Mouse (Mus musculus) limb, embryonic 10.5 days (tissue): ENCODE data around the gene Vmn2r19. TPM values are rescaled to one million over a fixed set of nuclear protein-coding genes. Genes with fewer than 3 reads are reported as not detected.

Experiments used
- DNase-seq: peaks from one replicate; pipeline ENCODE4 v3.0.0-alpha.2; 2017; ENCODE audit warnings: low spot score
- H3K27ac ChIP-seq: fragments of 300-500 bp; sonication (generic); 2 replicates; pipeline ENCODE4 v1.5.1; 2016; ENCODE audit warnings: mild to moderate bottlenecking
- H3K27me3 ChIP-seq: fragments of 300-500 bp; sonication (generic); 2 replicates; pipeline ENCODE4 v1.6.1; 2016; ENCODE audit warnings: low read depth, mild to moderate bottlenecking; ENCODE audit not compliant: poor library complexity, severe bottlenecking
- H3K36me3 ChIP-seq: fragments of 300-500 bp; sonication (generic); 2 replicates; pipeline ENCODE4 v1.6.1; 2016; ENCODE audit warnings: mild to moderate bottlenecking, moderate library complexity
- H3K4me1 ChIP-seq: fragments of 300-500 bp; sonication (generic); 2 replicates; pipeline ENCODE4 v1.6.1; 2016
- H3K4me3 ChIP-seq: fragments of 300-500 bp; sonication (generic); 2 replicates; pipeline ENCODE4 v1.5.1; 2016; ENCODE audit warnings: mild to moderate bottlenecking, moderate library complexity
- H3K9me3 ChIP-seq: fragments of 300-500 bp; sonication (generic); replicated peaks from 2 replicates; pipeline ENCODE4 v1.6.1; 2016; ENCODE audit warnings: mild to moderate bottlenecking
- WGBS: fragments of 180-500 bp; shearing (Covaris S2); methylation state at CpG from one replicate; pipeline ENCODE4 v1.1.7; 2016; 5-methylcytosine and 5-hydroxymethylcytosine counted together
- polyA plus RNA-seq: library from polyadenylated mRNA; unstranded; fragments of >200 nt; fragmentation: Nextera tagmentation; extraction: Ambion mirVana; gene quantifications from 2 replicates; pipeline ENCODE4 v1.2.1, GENCODE M21; 2016

Vmn2r19 gene
- not detected in 2 replicates for polyA plus RNA-seq

DNA sequence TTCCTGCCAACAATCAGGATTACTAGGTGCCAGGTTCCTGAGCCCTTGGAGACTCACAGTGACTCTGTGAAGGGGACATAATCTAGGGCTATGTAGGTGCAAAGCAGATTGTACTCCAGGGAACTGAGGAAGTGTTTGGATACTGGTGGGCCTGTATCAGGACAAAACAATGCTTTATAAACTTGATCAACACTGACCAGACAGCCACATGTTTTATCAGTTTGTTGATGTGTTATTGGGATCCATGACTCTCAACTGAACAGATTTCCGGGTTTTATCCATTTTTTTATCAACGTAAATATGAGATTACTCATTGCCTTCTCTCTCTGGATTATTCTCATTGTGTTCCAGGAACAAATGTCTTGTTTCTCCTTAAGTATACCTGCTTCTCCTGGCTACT lies at the start of gene Vmn2r19:
Gene Vmn2r19, plus strand, starts transcription at position 301 of the 400 bp plus-strand sequence.
- WGBS = 89% methylated on average over 2 of the region's 2 CpGs
- Histone ChIP-seq H3K9me3 (no peaks in the 10 kb centered on the region), H3K4me3 (no peak within 1 kb of the TSS), H3K27ac (no peak within 1 kb of the TSS), H3K4me1 (no peaks in the 10 kb centered on the region), H3K27me3 (no peaks in the 10 kb centered on the region), H3K36me3 (no peaks in the 10 kb centered on the region)
- no peak for DNase-seq

- H3K4me3 ChIP-seq = no peak overlapping the region
- no peak for DNase-seq
- WGBS = 86% methylated on average over 3 of the region's 3 CpGs
Observed at GRCm38 (mm10) chr6:123258946-123259345, 49.2 kb upstream of the Vmn2r19 start.

GRCm38 (mm10) chr6:123259889-123260603 lies 48.1 kb upstream of the Vmn2r19 start:
- Histone ChIP-seq H3K4me1 (no peaks in the 10 kb centered on the region), H3K36me3 (no peaks in the 10 kb centered on the region), H3K4me3 (no peak overlapping the region), H3K27ac (no peak overlapping the region), H3K27me3 (no peaks in the 10 kb centered on the region), H3K9me3 (no peaks in the 10 kb centered on the region)
- DNase-seq = no peak
- 83% methylated on average over 4 of the region's 4 CpGs for WGBS

More at GRCm38 (mm10) chr6:123258946-123259345, 49.2 kb upstream of the Vmn2r19 start:
- no peaks in the 10 kb centered on the region for H3K27me3 ChIP-seq
- no peak overlapping the region for H3K27ac ChIP-seq
- no peaks in the 10 kb centered on the region for H3K4me1 ChIP-seq
- H3K36me3 ChIP-seq = no peaks in the 10 kb centered on the region
- H3K9me3 ChIP-seq = no peaks in the 10 kb centered on the region

- H3K4me3 ChIP-seq = no peak overlapping the region
- DNase-seq = no peak
- H3K4me1 ChIP-seq = no peaks in the 10 kb centered on the region
- 92% methylated on average over 1 of the region's 1 CpGs for WGBS
- no peaks in the 10 kb centered on the region for H3K9me3 ChIP-seq
- H3K36me3 ChIP-seq = no peaks in the 10 kb centered on the region
- H3K27ac ChIP-seq = no peak overlapping the region
- H3K27me3 ChIP-seq = no peaks in the 10 kb centered on the region
Observed at GRCm38 (mm10) chr6:123260868-123261267, 47.3 kb upstream of the Vmn2r19 start.

DNA sequence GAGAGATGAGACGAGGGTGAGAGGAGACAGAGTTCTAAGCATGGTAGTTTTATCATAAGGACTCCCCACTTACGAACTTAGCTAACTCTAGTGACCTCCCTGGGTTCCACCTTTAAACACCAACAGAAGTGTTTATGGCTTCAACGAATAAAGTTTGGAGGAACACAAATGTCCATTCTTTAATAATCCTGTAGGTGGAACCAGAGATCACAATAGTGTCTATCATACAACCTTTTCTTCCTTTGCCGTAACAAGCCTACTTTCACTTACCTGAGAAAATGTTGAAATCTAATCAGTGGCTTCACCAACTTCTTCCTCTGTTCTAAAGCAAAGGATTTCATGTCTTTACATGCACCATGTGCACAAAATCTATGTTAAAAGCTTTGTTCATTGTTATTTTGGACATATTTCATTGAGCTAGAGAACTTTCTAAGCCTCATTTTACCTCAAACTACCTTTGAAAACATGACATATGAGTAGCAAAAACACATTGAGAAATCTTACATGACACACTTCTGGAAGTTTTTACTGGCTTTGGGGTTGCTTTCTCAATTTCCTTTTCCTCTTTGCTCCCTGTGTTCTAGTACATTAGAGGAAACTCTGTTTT lies 46.5 kb upstream of the Vmn2r19 start, which contains the start of gene Clec4d:
Gene Clec4d, plus strand, starts transcription at position 557 of the 607 bp plus-strand sequence.
- no peak within 1 kb of the TSS for H3K27ac ChIP-seq
- WGBS = 75% methylated on average over 4 of the region's 4 CpGs
- H3K9me3 ChIP-seq = no peaks in the 10 kb centered on the region
- no peaks in the 10 kb centered on the region for H3K4me1 ChIP-seq
- no peak within 1 kb of the TSS for H3K4me3 ChIP-seq
- H3K36me3 ChIP-seq = no peaks in the 10 kb centered on the region
- H3K27me3 ChIP-seq = no peaks in the 10 kb centered on the region
- DNase-seq = no peak

DNA sequence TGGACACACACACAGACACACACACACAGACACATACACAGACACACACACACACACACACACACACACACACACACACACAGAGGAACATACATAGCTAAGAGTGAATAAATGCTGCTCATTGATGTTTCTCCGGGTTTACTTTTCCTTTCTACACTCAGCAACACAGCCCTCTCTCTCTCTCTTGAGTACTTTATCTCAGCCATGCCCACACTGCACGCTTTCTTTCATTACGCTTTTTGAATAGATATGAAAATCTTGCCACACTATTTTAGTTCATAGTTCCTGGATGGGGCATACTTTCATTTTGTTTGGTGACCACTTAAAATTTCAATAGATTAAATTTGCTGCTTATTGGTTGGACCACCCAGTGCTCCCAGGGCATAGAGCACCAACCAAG lies 43.9 kb upstream of the Vmn2r19 start:
- no peak overlapping the region for H3K4me3 ChIP-seq
- no peaks in the 10 kb centered on the region for H3K9me3 ChIP-seq
- no peak for DNase-seq
- no peaks in the 10 kb centered on the region for H3K27me3 ChIP-seq
- H3K4me1 ChIP-seq = no peaks in the 10 kb centered on the region
- no peak overlapping the region for H3K27ac ChIP-seq
- WGBS = 93% methylated on average over 3 of the region's 3 CpGs
- H3K36me3 ChIP-seq = no peaks in the 10 kb centered on the region

GRCm38 (mm10) chr6:123265809-123266208 lies 42.3 kb upstream of the Vmn2r19 start:
- Histone ChIP-seq H3K4me3 (no peak overlapping the region), H3K27ac (no peak overlapping the region), H3K36me3 (no peaks in the 10 kb centered on the region), H3K9me3 (no peaks in the 10 kb centered on the region), H3K4me1 (no peaks in the 10 kb centered on the region), H3K27me3 (no peaks in the 10 kb centered on the region)
- no peak for DNase-seq
- WGBS = 92% methylated on average over 4 of the region's 4 CpGs

DNA sequence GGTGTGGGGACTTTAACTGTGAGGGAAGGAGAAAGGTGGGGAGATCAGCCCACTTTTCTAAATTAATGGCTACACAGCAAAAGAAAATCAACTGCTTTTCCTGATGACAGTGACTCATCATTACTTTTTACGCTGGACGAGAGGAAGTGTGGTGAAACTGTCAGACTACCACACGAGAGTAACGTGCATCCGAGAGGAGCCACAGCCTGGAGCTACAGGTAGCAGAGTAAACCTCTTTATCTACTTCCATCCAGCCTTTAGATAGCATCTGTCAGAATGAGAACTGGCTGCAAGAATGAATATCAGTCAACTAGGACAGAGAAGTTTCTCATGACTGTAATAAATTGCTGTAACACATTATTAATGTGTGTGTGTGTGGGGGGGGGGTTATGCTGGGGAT lies 41.2 kb upstream of the Vmn2r19 start:
- no peak for DNase-seq
- Histone ChIP-seq H3K27me3 (no peaks in the 10 kb centered on the region), H3K9me3 (no peaks in the 10 kb centered on the region), H3K4me3 (no peak overlapping the region), H3K4me1 (no peaks in the 10 kb centered on the region), H3K36me3 (no peaks in the 10 kb centered on the region), H3K27ac (no peak overlapping the region)
- WGBS = 81% methylated on average over 5 of the region's 5 CpGs

DNA sequence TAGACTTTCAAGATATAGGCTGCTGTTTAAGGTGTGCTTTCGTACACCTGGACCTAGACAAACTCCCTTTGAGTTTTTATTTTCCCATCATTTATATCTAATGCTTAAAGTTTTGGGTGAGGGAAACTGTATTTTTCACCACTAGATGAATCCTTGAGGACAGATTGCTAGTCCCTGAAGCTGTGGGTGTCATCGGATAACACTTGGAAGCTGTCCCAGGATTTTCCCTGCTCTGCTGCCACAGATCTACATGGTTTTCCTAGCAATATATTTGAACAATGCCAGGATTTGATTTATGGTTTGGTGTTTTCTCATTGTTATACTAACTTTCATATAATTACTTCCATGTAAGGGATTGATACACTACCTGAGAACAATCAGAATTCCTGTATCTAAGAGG lies 28.7 kb upstream of the Vmn2r19 start:
- Histone ChIP-seq H3K4me1 (no peaks in the 10 kb centered on the region), H3K36me3 (no peaks in the 10 kb centered on the region), H3K4me3 (no peak overlapping the region), H3K27ac (no peak overlapping the region), H3K27me3 (no peaks in the 10 kb centered on the region), H3K9me3 (no peaks in the 10 kb centered on the region)
- no peak for DNase-seq
- 93% methylated on average over 2 of the region's 2 CpGs for WGBS

DNA sequence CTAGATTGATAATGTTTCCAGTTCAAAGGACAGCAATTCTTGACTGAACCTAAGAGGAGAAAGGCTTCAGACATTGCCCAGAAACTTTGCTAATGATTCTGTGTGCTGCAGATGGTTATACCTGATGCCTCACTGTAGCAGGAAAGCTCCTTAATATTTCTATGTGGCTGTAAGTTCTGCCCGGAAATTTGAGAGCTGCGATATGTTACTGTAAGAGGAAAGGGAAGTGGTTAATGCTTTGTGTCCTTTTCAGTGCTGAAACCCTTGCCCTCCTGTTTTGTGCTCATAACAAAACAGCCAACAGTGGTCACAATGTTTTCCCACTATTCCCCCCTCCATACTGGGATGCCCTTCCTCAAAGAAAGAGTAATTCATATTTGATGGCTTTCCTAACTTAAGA lies 21.8 kb upstream of the Vmn2r19 start:
- Histone ChIP-seq H3K27ac (no peak overlapping the region), H3K36me3 (no peaks in the 10 kb centered on the region), H3K27me3 (no peaks in the 10 kb centered on the region), H3K4me3 (no peak overlapping the region), H3K4me1 (no peaks in the 10 kb centered on the region), H3K9me3 (no peaks in the 10 kb centered on the region)
- DNase-seq = no peak
- 95% methylated on average over 2 of the region's 2 CpGs for WGBS

DNA sequence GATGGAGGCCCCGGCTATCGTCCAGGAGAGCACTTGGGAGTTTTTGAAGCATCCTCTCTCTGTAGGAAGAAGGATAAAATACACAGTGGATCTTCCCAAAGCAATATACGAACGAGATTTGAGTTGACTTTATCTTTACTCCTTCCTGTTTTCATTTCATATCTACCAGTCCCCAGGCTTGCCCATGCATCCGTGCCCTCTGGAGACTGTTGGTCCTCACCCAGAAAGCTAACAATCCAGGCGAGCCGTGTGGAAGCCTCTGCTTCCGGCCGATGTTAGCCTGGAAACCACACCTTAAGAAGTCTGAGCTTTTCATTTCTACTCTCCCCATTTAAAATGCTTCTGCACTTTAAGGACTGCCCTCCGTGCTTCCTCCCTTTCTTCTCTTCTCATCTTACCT lies 19.2 kb upstream of the Vmn2r19 start:
- WGBS = 87% methylated on average over 10 of the region's 10 CpGs
- Histone ChIP-seq H3K36me3 (no peaks in the 10 kb centered on the region), H3K4me1 (no peaks in the 10 kb centered on the region)

GRCm38 (mm10) chr6:123289753-123290152 lies 18.4 kb upstream of the Vmn2r19 start, which contains the start of gene Clec4e:
TSS of gene Clec4e (minus strand) at chr6:123289870.
- DNase-seq = no peak
- 79% methylated on average over 4 of the region's 4 CpGs for WGBS

More for the DNA sequence above, 19.2 kb upstream of the Vmn2r19 start:
- no peak overlapping the region for H3K4me3 ChIP-seq
- H3K27ac ChIP-seq = no peak overlapping the region
- no peak for DNase-seq
- no peaks in the 10 kb centered on the region for H3K27me3 ChIP-seq
- H3K9me3 ChIP-seq = no peaks in the 10 kb centered on the region

DNA sequence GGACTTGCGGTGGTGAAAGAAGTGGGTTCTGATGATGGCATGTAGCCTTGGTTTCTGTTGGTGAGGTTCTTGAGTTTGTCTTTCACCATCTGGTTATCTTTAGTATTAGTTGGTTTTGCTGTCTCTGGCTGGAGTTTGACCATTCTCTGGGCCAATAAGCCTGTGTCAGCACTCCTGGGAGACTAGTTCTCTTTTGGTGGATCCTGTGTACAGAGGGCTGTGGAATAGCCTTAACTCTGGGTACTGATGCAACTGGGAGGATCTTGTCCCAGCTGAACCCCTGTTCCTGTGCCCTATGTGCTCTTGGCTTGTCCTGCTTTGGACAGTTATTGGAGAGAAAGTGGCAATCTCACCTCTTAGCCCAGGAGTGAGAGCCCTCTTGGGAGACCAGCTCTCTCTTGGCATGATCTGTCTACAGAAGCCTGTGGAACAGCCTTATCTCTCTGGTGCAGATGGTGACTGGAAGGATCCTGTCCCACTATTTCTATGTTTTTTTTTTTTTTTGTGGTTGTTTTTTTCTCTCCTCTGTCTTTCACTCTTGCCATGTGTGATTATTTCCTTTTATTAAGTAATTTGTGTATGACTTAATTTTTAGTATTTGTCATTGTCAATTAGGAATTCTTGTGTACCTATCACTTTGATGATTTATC lies 15.3 kb upstream of the Vmn2r19 start:
- H3K4me3 ChIP-seq = no peak overlapping the region
- DNase-seq = no peak
- H3K4me1 ChIP-seq = no peaks in the 10 kb centered on the region
- H3K27me3 ChIP-seq = no peaks in the 10 kb centered on the region
- no peaks in the 10 kb centered on the region for H3K9me3 ChIP-seq
- 98% methylated on average over 1 of the region's 1 CpGs for WGBS
- H3K27ac ChIP-seq = no peak overlapping the region
- no peaks in the 10 kb centered on the region for H3K36me3 ChIP-seq

More at GRCm38 (mm10) chr6:123289753-123290152, 18.4 kb upstream of the Vmn2r19 start, which contains the start of gene Clec4e:
- Histone ChIP-seq H3K27ac (no peak within 1 kb of the TSS), H3K36me3 (no peaks in the 10 kb centered on the region), H3K4me3 (no peak within 1 kb of the TSS), H3K4me1 (no peaks in the 10 kb centered on the region), H3K9me3 (no peaks in the 10 kb centered on the region), H3K27me3 (no peaks in the 10 kb centered on the region)
